Mouse (Mus musculus): ENCODE data around the gene Galm. TPM values are rescaled to one million over a fixed set of nuclear protein-coding genes. Genes with fewer than 3 reads are reported as not detected.

The Galm gene
- polyA plus RNA-seq, 1 experiment from 2014 or later = 20.0 TPM

DNA sequence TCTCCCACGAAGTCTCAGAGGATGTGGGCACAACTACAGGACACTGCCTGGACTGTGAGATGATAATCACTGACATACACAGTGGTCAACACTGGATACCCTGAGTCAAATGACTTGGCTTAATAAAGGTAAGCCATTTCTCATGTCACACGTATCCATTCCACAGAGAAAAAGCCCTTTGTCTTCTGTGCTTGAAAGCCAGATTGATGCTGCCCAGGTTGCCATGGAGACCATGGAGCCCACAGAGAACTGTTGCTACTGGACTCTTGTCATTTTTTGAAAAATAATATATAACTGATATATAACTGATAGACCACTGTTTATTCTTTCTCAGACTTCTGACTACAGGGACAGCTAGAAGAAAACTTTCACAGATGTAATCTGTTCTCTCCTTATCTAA, 30.1 kb upstream of the Galm start:
- Histone ChIP-seq H3K27ac (no peak overlapping the region), H3K9ac (no peak overlapping the region), H3K4me2 (no peak overlapping the region), H3K4me1 (peaks cover 13% of the 10 kb centered on the region), H3K36me3 (no peaks in the 10 kb centered on the region), H3K9me3 (no peaks in the 10 kb centered on the region), H3K27me3 (no peaks in the 10 kb centered on the region), H3K4me3 (no peak overlapping the region)
- ATAC-seq (ENCODE audit: insufficient number of reproducible peaks, insufficient read depth, low FRiP score, low TSS enrichment, low read depth) = no peak
- 43% methylated on average over 2 of the region's 2 CpGs for WGBS

- WGBS = 87% methylated on average over 6 of the region's 6 CpGs
- no peak overlapping the region for H3K27ac ChIP-seq
Observed at GRCm38 (mm10) chr17:80099823-80100222, 27.4 kb upstream of the Galm start.

GRCm38 (mm10) chr17:80105348-80105978, 21.8 kb upstream of the Galm start:
- whole genome bisulfite sequencing = 80% methylated on average over 10 of the region's 10 CpGs

More at GRCm38 (mm10) chr17:80099823-80100222, 27.4 kb upstream of the Galm start:
- Histone ChIP-seq H3K9me3 (no peaks in the 10 kb centered on the region), H3K4me3 (no peak overlapping the region), H3K36me3 (no peaks in the 10 kb centered on the region), H3K27me3 (no peaks in the 10 kb centered on the region), H3K9ac (no peak overlapping the region), H3K4me2 (no peak overlapping the region), H3K4me1 (peaks cover 13% of the 10 kb centered on the region)
- ATAC-seq (ENCODE audit: insufficient number of reproducible peaks, insufficient read depth, low FRiP score, low TSS enrichment, low read depth) = no peak

GRCm38 (mm10) chr17:80112665-80113305, 14.5 kb upstream of the Galm start:
- Histone ChIP-seq H3K4me3 (no peak overlapping the region), H3K27me3 (no peaks in the 10 kb centered on the region), H3K4me2 (no peak overlapping the region), H3K9me3 (no peaks in the 10 kb centered on the region), H3K4me1 (no peaks in the 10 kb centered on the region), H3K27ac (no peak overlapping the region), H3K36me3 (no peaks in the 10 kb centered on the region), H3K9ac (no peak overlapping the region)
- ATAC-seq (ENCODE audit: insufficient number of reproducible peaks, insufficient read depth, low FRiP score, low TSS enrichment, low read depth) = no peak
- WGBS = 80% methylated on average over 5 of the region's 5 CpGs

More at GRCm38 (mm10) chr17:80105348-80105978, 21.8 kb upstream of the Galm start:
- Histone ChIP-seq H3K36me3 (no peaks in the 10 kb centered on the region), H3K9me3 (no peaks in the 10 kb centered on the region), H3K4me2 (no peak overlapping the region), H3K4me3 (no peak overlapping the region), H3K9ac (no peak overlapping the region), H3K4me1 (no peaks in the 10 kb centered on the region), H3K27me3 (no peaks in the 10 kb centered on the region), H3K27ac (no peak overlapping the region)
- ATAC-seq (ENCODE audit: insufficient number of reproducible peaks, insufficient read depth, low FRiP score, low TSS enrichment, low read depth) = no peak

DNA sequence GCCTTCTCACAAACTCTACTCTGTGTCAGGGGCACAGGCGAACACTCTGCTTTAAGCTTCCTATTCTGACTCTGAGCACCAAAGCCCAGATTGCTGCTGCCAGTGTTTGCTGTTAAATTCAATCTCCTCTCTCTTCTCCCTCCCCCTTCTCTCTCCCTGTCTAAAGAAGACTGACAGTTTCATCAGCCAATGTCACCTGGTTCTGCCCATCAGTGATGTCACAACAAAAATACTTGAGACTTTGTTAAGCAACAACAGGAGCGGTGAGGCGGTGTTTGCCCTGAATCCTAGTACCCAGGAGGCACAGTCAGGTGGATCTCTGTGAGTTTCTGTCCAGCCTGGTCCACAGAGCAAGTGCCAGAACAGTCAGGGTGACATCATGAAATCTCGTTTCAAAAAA, 13.8 kb upstream of the Galm start:
- Histone ChIP-seq H3K4me1 (no peaks in the 10 kb centered on the region), H3K27ac (no peak overlapping the region), H3K27me3 (no peaks in the 10 kb centered on the region), H3K36me3 (no peaks in the 10 kb centered on the region), H3K9ac (no peak overlapping the region), H3K4me2 (no peak overlapping the region), H3K9me3 (no peaks in the 10 kb centered on the region), H3K4me3 (no peak overlapping the region)
- 86% methylated on average over 4 of the region's 4 CpGs for WGBS
- ATAC-seq (ENCODE audit: insufficient number of reproducible peaks, insufficient read depth, low FRiP score, low TSS enrichment, low read depth) = no peak

- Histone ChIP-seq H3K27ac (no peak overlapping the region), H3K9me3 (no peaks in the 10 kb centered on the region), H3K4me2 (no peak overlapping the region), H3K36me3 (no peaks in the 10 kb centered on the region), H3K27me3 (no peaks in the 10 kb centered on the region), H3K9ac (no peak overlapping the region), H3K4me3 (no peak overlapping the region), H3K4me1 (no peaks in the 10 kb centered on the region)
- WGBS = 83% methylated on average over 3 of the region's 3 CpGs
- ATAC-seq (ENCODE audit: insufficient number of reproducible peaks, insufficient read depth, low FRiP score, low TSS enrichment, low read depth) = no peak
Observed at GRCm38 (mm10) chr17:80120396-80120795, 6.9 kb upstream of the Galm start.

GRCm38 (mm10) chr17:80121833-80122232, 5.4 kb upstream of the Galm start:
- WGBS = 65% methylated on average over 1 of the region's 1 CpGs
- Histone ChIP-seq H3K4me2 (no peak overlapping the region), H3K9me3 (no peaks in the 10 kb centered on the region), H3K4me1 (peaks cover 9% of the 10 kb centered on the region; the same call in 1 of the 2 replicates), H3K9ac (no peak overlapping the region), H3K27ac (no peak overlapping the region), H3K27me3 (no peaks in the 10 kb centered on the region), H3K36me3 (no peaks in the 10 kb centered on the region), H3K4me3 (no peak overlapping the region)
- ATAC-seq (ENCODE audit: insufficient number of reproducible peaks, insufficient read depth, low FRiP score, low TSS enrichment, low read depth) = no peak

DNA sequence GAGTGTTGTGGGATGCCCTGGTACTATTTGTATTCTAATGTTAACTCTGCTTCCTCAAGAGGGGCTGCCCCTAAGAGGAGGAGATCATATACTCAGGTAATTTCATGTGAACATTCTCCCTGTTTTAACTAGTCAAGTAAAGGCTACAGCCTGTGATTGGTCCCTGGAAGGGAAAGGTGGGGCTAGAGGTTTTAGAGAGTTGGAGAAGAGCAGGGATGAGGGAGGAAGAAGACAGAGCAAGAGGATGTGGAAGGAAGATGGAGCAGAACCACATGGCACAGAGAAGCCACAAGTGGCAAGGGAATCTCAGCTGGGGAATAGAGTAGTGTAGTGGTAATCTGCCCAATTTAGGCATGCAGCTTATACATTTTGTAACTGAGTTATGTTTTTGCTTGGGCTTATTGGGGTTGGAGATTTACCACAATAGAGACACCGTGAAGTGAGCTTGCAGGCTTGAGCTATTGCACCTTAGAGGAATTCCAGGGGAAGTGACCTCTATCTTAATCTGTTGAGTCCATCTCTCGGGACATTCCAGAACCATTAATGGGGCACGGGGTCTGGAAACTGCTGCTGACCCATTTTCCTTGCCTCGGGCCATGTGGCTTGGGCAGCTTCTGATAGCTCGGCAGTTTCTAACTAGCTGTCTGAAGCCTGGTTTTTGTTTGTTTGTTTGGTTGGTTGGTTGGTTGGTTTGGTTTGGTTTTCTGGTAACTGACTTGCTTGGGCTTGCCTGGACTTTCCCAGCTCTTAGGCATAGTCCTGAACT, 2.1 kb upstream of the Galm start:
- peaks cover 30% of the 10 kb centered on the region for H3K4me1 ChIP-seq
- no peaks in the 10 kb centered on the region for H3K36me3 ChIP-seq
- no peak overlapping the region for H3K9ac ChIP-seq
- no peak for ATAC-seq (ENCODE audit: insufficient number of reproducible peaks, insufficient read depth, low FRiP score, low TSS enrichment, low read depth)
- no peaks in the 10 kb centered on the region for H3K9me3 ChIP-seq
- no peak overlapping the region for H3K4me3 ChIP-seq
- H3K4me2 ChIP-seq = no peak overlapping the region
- WGBS = 58% methylated on average over 5 of the region's 5 CpGs
- H3K27ac ChIP-seq = no peak overlapping the region
- H3K27me3 ChIP-seq = no peaks in the 10 kb centered on the region

- WGBS = 64% methylated on average over 6 of the region's 6 CpGs
- no peaks in the 10 kb centered on the region for H3K36me3 ChIP-seq
- no peak for ATAC-seq (ENCODE audit: insufficient number of reproducible peaks, insufficient read depth, low FRiP score, low TSS enrichment, low read depth)
- no peaks in the 10 kb centered on the region for H3K9me3 ChIP-seq
- no peak overlapping the region for H3K4me2 ChIP-seq
- no peak overlapping the region for H3K4me3 ChIP-seq
- 0 out of 2 replicates have a peak overlapping the region, but pooled peaks have one; percentile 5 for H3K27ac ChIP-seq
- no peaks in the 10 kb centered on the region for H3K27me3 ChIP-seq
- no peak overlapping the region for H3K9ac ChIP-seq
- peaks cover 30% of the 10 kb centered on the region for H3K4me1 ChIP-seq
Observed at GRCm38 (mm10) chr17:80126166-80126565, 1.1 kb upstream of the Galm start.

GRCm38 (mm10) chr17:80128476-80128990, 1.3 kb downstream of the Galm start:
- WGBS = 71% methylated on average over 13 of the region's 13 CpGs
- Histone ChIP-seq H3K9ac (peak overlapping the region; percentile 74), H3K4me2 (peak overlapping the region; percentile 80), H3K27me3 (no peaks in the 10 kb centered on the region), H3K9me3 (no peaks in the 10 kb centered on the region), H3K27ac (peak overlapping the region; percentile 85), H3K4me1 (peaks cover 33% of the 10 kb centered on the region), H3K4me3 (peak overlapping the region; percentile 59), H3K36me3 (no peaks in the 10 kb centered on the region)
- no peak for ATAC-seq (ENCODE audit: insufficient number of reproducible peaks, insufficient read depth, low FRiP score, low TSS enrichment, low read depth)

- Histone ChIP-seq H3K4me3 (no peak overlapping the region), H3K36me3 (no peaks in the 10 kb centered on the region), H3K4me2 (0 out of 2 replicates have a peak overlapping the region, but pooled peaks have one; percentile 3), H3K4me1 (peaks cover 33% of the 10 kb centered on the region), H3K27ac (peak overlapping the region; percentile 24; the same call in 1 of the 2 replicates), H3K27me3 (no peaks in the 10 kb centered on the region), H3K9me3 (no peaks in the 10 kb centered on the region), H3K9ac (no peak overlapping the region)
- WGBS = 69% methylated on average over 4 of the region's 4 CpGs
- peak; percentile 66; the same call in 1 of the 2 replicates for ATAC-seq (ENCODE audit: insufficient number of reproducible peaks, insufficient read depth, low FRiP score, low TSS enrichment, low read depth)
Observed at GRCm38 (mm10) chr17:80129387-80129786, 2.1 kb downstream of the Galm start.

Measured in embryonic facial prominence, embryonic 13.5 days (tissue).